Mouse (Mus musculus): ENCODE measurements around the gene Runx3. TPM values are rescaled to one million over a fixed set of nuclear protein-coding genes. Genes with fewer than 3 reads are reported as not detected.
"Not testable (repeated sequence)": the region's sequence is repeated elsewhere in the genome, so short reads cannot be mapped to it uniquely, and the experiment has no call there.

Runx3 gene
- polyA plus RNA-seq, 1 experiment from 2014 or later, result not detected

- Histone ChIP-seq H3K4me2 (no peak overlapping the region), H3K27me3 (ENCODE audit: control insufficient read depth, insufficient read depth, low read length) (peaks cover 34% of the 10 kb centered on the region)
Measured at GRCm38 (mm10) chr4:135167816-135168527, 47.5 kb downstream of the Runx3 start.

GRCm38 (mm10) chr4:135169096-135169495, 48.6 kb downstream of the Runx3 start:
- Histone ChIP-seq H3K4me3 (ENCODE audit: low read depth, low read length) (no peak overlapping the region), H3K4me2 (no peak overlapping the region), H3K27ac (ENCODE audit: low read depth, low read length) (no peak overlapping the region), H3K9ac (ENCODE audit: low read length) (no peak overlapping the region), H3K4me1 (ENCODE audit: control insufficient read depth, insufficient read depth, low read length) (peaks cover 2% of the 10 kb centered on the region; the same call in 1 of the 2 replicates), H3K9me3 (ENCODE audit: control insufficient read depth, low read length) (no peaks in the 10 kb centered on the region), H3K27me3 (ENCODE audit: control insufficient read depth, insufficient read depth, low read length) (peaks cover 34% of the 10 kb centered on the region), H3K36me3 (ENCODE audit: control insufficient read depth, insufficient read depth, low read length) (no peaks in the 10 kb centered on the region)
- ATAC-seq (ENCODE audit: low FRiP score) (no peak), DNase-seq (ENCODE audit: low spot score, missing footprints) (peak; percentile 77)
- 67% methylated on average over 10 of the region's 10 CpGs for WGBS

More at GRCm38 (mm10) chr4:135167816-135168527, 47.5 kb downstream of the Runx3 start:
- ATAC-seq (ENCODE audit: low FRiP score) (no peak), DNase-seq (ENCODE audit: low spot score, missing footprints) (peak; percentile 81)
- Histone ChIP-seq H3K27ac (ENCODE audit: low read depth, low read length) (no peak overlapping the region), H3K9ac (ENCODE audit: low read length) (no peak overlapping the region), H3K9me3 (ENCODE audit: control insufficient read depth, low read length) (no peaks in the 10 kb centered on the region), H3K36me3 (ENCODE audit: control insufficient read depth, insufficient read depth, low read length) (no peaks in the 10 kb centered on the region), H3K4me3 (ENCODE audit: low read depth, low read length) (no peak overlapping the region), H3K4me1 (ENCODE audit: control insufficient read depth, insufficient read depth, low read length) (peaks cover 2% of the 10 kb centered on the region; the same call in 1 of the 2 replicates)
- WGBS, result 49% methylated on average over 7 of the region's 7 CpGs

DNA sequence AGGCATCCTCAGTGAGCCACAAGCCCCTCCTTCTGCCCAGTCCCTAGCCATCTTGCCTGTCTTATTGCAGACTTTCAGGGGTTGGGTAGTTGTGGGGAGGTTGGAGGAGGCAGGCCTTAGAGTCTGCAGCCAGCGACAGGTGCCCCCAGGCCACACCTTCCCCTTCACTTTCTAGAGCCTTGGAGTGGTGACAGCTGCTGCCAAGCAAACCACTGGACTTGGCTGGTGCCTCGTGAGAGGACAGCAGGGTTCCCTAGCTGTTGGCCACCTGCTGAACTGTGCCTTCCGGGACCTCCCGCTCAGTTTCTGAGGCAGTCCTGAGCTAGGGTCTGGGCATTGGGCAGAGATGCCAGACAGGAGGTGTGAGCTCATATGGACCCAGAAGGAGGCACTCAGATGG, 49.0 kb downstream of the Runx3 start:
- H3K4me2 ChIP-seq, result no peak overlapping the region
- H3K27me3 ChIP-seq (ENCODE audit: control insufficient read depth, insufficient read depth, low read length), result peaks cover 32% of the 10 kb centered on the region
- no peaks in the 10 kb centered on the region for H3K36me3 ChIP-seq (ENCODE audit: control insufficient read depth, insufficient read depth, low read length)
- H3K9ac ChIP-seq (ENCODE audit: low read length), result no peak overlapping the region
- no peaks in the 10 kb centered on the region for H3K9me3 ChIP-seq (ENCODE audit: control insufficient read depth, low read length)
- H3K4me1 ChIP-seq (ENCODE audit: control insufficient read depth, insufficient read depth, low read length), result peaks cover 2% of the 10 kb centered on the region; the same call in 1 of the 2 replicates
- no peak overlapping the region for H3K4me3 ChIP-seq (ENCODE audit: low read depth, low read length)
- DNase-seq (ENCODE audit: low spot score, missing footprints) (peak; percentile 51), ATAC-seq (ENCODE audit: low FRiP score) (no peak)
- H3K27ac ChIP-seq (ENCODE audit: low read depth, low read length), result no peak overlapping the region
- WGBS, result 60% methylated on average over 4 of the region's 4 CpGs

GRCm38 (mm10) chr4:135171304-135171875, 50.9 kb downstream of the Runx3 start:
- Histone ChIP-seq H3K27me3 (ENCODE audit: control insufficient read depth, insufficient read depth, low read length) (peaks cover 28% of the 10 kb centered on the region), H3K4me3 (ENCODE audit: low read depth, low read length) (no peak overlapping the region), H3K9ac (ENCODE audit: low read length) (no peak overlapping the region), H3K27ac (ENCODE audit: low read depth, low read length) (no peak overlapping the region), H3K4me1 (ENCODE audit: control insufficient read depth, insufficient read depth, low read length) (peaks cover 9% of the 10 kb centered on the region), H3K36me3 (ENCODE audit: control insufficient read depth, insufficient read depth, low read length) (no peaks in the 10 kb centered on the region), H3K4me2 (no peak overlapping the region), H3K9me3 (ENCODE audit: control insufficient read depth, low read length) (no peaks in the 10 kb centered on the region)
- peak; percentile 72 for DNase-seq (ENCODE audit: low spot score, missing footprints)
- no peak for ATAC-seq (ENCODE audit: low FRiP score)
- 75% methylated on average over 12 of the region's 12 CpGs for WGBS

DNA sequence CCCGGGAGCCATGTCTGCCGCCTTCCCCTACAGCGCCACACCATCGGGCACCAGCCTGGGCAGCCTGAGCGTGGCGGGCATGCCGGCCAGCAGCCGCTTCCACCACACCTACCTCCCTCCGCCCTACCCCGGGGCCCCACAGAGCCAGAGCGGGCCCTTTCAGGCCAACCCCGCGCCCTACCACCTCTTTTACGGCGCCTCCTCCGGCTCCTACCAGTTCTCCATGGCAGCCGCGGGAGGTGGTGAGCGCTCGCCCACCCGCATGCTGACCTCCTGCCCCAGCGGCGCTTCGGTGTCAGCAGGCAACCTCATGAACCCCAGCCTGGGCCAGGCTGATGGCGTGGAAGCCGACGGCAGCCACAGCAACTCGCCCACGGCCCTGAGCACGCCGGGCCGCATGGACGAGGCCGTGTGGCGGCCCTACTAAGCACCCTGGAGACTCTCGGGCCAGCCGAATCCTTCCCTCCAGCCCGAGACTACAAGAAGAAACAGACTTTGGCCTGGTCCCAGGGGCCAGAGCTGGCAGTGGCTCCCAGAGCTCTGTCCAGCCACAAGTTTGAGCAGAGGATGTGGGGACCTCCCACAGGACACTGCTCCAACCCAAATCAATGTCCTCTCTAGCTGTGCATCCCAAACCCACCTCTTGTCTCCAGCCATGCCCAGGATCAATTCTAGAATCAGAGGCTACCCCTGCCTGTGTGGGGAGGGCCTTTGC, 55.1 kb downstream of the Runx3 start:
- H3K9ac ChIP-seq (ENCODE audit: low read length), result peak overlapping the region; percentile 59
- DNase-seq (ENCODE audit: low spot score, missing footprints) (peak; percentile 93), ATAC-seq (ENCODE audit: low FRiP score) (peak; percentile 19; the same call in 1 of the 2 replicates)
- peaks cover 17% of the 10 kb centered on the region for H3K27me3 ChIP-seq (ENCODE audit: control insufficient read depth, insufficient read depth, low read length)
- H3K4me2 ChIP-seq, result peak overlapping the region; percentile 58
- H3K4me3 ChIP-seq (ENCODE audit: low read depth, low read length), result peak overlapping the region; percentile 26
- WGBS, result 6% methylated on average over 38 of the region's 38 CpGs
- H3K27ac ChIP-seq (ENCODE audit: low read depth, low read length), result no peak overlapping the region
- H3K36me3 ChIP-seq (ENCODE audit: control insufficient read depth, insufficient read depth, low read length), result no peaks in the 10 kb centered on the region
- H3K9me3 ChIP-seq (ENCODE audit: control insufficient read depth, low read length), result no peaks in the 10 kb centered on the region
- H3K4me1 ChIP-seq (ENCODE audit: control insufficient read depth, insufficient read depth, low read length), result peaks cover 6% of the 10 kb centered on the region

DNA sequence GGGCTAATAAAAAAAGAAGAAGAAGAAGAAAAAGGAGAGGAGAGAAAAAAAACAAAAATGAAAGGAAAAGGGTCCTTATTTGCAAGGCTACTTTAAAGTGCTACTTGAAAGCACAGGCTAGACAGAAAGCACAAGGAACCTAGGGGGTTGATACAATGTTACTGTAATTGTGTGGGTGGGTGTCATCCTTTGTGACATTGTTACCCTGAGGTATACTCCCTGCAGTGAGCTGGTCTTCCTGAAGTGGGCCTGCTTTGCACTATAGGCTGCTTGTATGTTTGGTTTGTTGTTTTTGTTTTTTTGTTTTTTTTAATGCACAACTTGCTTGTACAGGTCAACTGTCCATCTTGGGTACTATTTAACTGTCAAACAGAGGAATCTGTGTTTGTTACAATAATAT, 57.1 kb downstream of the Runx3 start:
- no peak overlapping the region for H3K9ac ChIP-seq (ENCODE audit: low read length)
- no peak overlapping the region for H3K4me2 ChIP-seq
- DNase-seq (ENCODE audit: low spot score, missing footprints) (no peak), ATAC-seq (ENCODE audit: low FRiP score) (no peak)
- H3K36me3 ChIP-seq (ENCODE audit: control insufficient read depth, insufficient read depth, low read length), result no peaks in the 10 kb centered on the region
- H3K27ac ChIP-seq (ENCODE audit: low read depth, low read length), result no peak overlapping the region
- no peaks in the 10 kb centered on the region for H3K9me3 ChIP-seq (ENCODE audit: control insufficient read depth, low read length)
- H3K4me1 ChIP-seq (ENCODE audit: control insufficient read depth, insufficient read depth, low read length), result peaks cover 6% of the 10 kb centered on the region
- peaks cover 17% of the 10 kb centered on the region for H3K27me3 ChIP-seq (ENCODE audit: control insufficient read depth, insufficient read depth, low read length)
- no peak overlapping the region for H3K4me3 ChIP-seq (ENCODE audit: low read depth, low read length)

GRCm38 (mm10) chr4:135179077-135179481, 58.6 kb downstream of the Runx3 start:
- WGBS, result 21% methylated on average over 5 of the region's 5 CpGs
- peak; percentile 86 for DNase-seq (ENCODE audit: low spot score, missing footprints)
- no peaks in the 10 kb centered on the region for H3K36me3 ChIP-seq (ENCODE audit: control insufficient read depth, insufficient read depth, low read length)
- no peak overlapping the region for H3K27ac ChIP-seq (ENCODE audit: low read depth, low read length)
- no peak overlapping the region for H3K4me3 ChIP-seq (ENCODE audit: low read depth, low read length)
- H3K9me3 ChIP-seq (ENCODE audit: control insufficient read depth, low read length), result no peaks in the 10 kb centered on the region
- H3K4me1 ChIP-seq (ENCODE audit: control insufficient read depth, insufficient read depth, low read length), result peaks cover 6% of the 10 kb centered on the region
- no peak overlapping the region for H3K4me2 ChIP-seq
- ATAC-seq (ENCODE audit: low FRiP score), result no peak
- H3K27me3 ChIP-seq (ENCODE audit: control insufficient read depth, insufficient read depth, low read length), result peaks cover 17% of the 10 kb centered on the region
- H3K9ac ChIP-seq (ENCODE audit: low read length), result no peak overlapping the region

DNA sequence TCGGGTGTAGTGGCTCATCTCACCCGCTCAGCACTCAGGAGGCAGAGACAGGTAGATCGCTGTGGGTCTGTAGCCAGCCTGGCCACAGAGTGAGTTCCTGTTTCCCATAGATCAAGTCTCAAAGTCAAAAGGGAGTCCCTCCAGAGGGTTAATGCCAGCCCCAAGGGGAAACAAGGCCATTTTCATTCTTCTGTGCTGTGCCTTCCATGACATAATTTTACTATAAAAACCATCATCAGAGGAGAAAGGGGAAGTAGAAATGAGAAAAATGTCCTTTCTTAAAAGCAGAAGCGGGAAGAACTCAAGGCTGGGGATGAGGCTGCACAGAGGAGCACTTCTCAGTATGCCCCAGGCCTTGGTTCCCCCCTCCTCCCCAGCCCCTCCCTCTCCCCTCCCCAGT, 61.4 kb downstream of the Runx3 start:
- Histone ChIP-seq H3K4me1 (ENCODE audit: control insufficient read depth, insufficient read depth, low read length) (no peaks in the 10 kb centered on the region), H3K4me2 (no peak overlapping the region), H3K27ac (ENCODE audit: low read depth, low read length) (no peak overlapping the region), H3K27me3 (ENCODE audit: control insufficient read depth, insufficient read depth, low read length) (peaks cover 3% of the 10 kb centered on the region; the same call in 1 of the 2 replicates), H3K36me3 (ENCODE audit: control insufficient read depth, insufficient read depth, low read length) (no peaks in the 10 kb centered on the region), H3K9me3 (ENCODE audit: control insufficient read depth, low read length) (no peaks in the 10 kb centered on the region), H3K4me3 (ENCODE audit: low read depth, low read length) (no peak overlapping the region), H3K9ac (ENCODE audit: low read length) (no peak overlapping the region)
- ATAC-seq (ENCODE audit: low FRiP score) (no peak), DNase-seq (ENCODE audit: low spot score, missing footprints) (peak; percentile 35)
- WGBS, result 90% methylated on average over 4 of the region's 4 CpGs

- peak; percentile 10 for DNase-seq (ENCODE audit: low spot score, missing footprints)
- WGBS, result 95% methylated on average over 5 of the region's 13 CpGs
- H3K4me2 ChIP-seq; H3K9me3 ChIP-seq (ENCODE audit: control insufficient read depth, low read length); H3K4me3 ChIP-seq (ENCODE audit: low read depth, low read length); H3K36me3 ChIP-seq (ENCODE audit: control insufficient read depth, insufficient read depth, low read length); ATAC-seq (ENCODE audit: low FRiP score); H3K9ac ChIP-seq (ENCODE audit: low read length); H3K27ac ChIP-seq (ENCODE audit: low read depth, low read length); H3K4me1 ChIP-seq (ENCODE audit: control insufficient read depth, insufficient read depth, low read length); H3K27me3 ChIP-seq (ENCODE audit: control insufficient read depth, insufficient read depth, low read length): not testable (repeated sequence)
Measured at GRCm38 (mm10) chr4:135184277-135184676, 63.8 kb downstream of the Runx3 start.
